Mouse (Mus musculus) brain, adult 2 months (tissue): Measurements from ENCODE around the gene S100a5.
A peak's percentile ranks its signal among the peaks of the same experiment; 100 is the strongest.

ENCODE experiments used
- DNase-seq: peaks from one replicate; pipeline ENCODE4 v3.0.0; 2011; ENCODE audit warnings: low read depth, low spot score

The S100a5 gene

DNA sequence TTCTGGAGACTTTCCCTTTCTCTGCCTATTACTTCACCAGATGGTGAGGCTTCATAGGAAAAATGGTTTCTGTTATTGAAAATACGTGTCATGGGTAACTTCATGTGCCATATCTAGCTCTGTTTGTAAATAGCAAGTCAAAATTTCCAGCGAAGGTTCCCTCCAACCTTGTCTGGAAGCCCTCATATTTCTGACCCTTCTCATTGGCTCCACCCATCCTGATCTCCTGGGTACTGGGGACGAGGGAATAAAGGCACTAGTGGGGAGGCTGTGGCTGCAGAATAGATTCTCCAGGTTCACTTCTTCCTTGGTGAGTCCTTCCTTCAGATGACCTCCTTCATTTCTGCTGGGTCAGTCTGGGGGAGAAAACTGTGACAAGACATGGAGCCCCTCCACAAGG, at the start of gene S100a5:
TSS of gene S100a5 (plus strand) at position 301 of the 400 bp plus-strand sequence.
- DNase-seq: no peak

DNA sequence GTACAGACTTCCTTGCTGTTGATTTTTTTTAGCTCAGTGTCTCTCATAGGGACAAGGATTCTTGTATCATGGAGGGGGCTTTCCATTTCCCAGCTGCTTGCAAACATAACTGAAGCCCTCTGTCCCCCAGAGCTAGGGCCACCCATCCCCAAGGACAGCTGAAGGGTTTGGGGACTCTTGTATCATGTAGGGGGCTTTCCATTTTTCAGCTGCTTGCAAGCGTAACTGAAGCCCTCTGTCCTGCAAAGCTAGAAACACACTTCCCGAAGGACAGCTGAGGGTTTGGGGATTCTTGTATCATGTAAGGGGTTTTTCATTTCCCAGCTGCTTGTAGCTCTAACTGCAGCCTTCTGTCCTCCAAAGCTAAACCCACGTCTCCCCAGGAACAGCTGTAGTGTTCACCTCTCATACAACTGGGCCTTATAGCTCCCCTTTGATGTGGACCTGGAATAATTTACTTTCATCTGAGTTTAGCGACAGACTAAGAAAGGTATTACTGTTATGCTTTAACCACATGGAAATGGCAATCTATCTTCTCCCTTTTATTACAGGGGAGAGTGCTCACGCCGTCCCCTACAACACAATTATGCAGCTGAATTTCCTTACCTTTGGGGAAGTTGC, 48.2 kb upstream of the S100a5 start, which contains the start of gene S100a3:
TSS of gene S100a3 (plus strand) at position 571 of the 621 bp plus-strand sequence.
- DNase-seq: peak; percentile 16

DNA sequence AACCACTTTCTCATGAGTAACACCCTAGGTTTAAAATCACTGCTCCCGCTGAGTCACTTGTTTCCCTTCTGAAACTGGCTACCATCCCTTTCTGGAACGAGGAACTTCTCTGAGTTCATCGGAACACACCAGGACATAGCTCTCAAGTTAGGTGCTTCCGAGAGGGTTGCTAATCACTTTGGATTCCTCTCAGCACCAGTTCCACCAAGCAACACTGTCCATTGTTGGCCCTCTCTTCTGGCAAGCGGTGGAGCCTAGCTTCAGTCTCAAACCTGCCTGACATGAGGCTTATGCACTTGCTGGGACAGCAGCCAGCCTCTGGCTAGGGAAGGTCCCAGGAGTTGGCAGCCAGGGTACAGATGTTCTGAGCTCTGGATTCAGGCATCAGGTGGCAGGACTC, 33.6 kb upstream of the S100a5 start:
- DNase-seq: peak; percentile 10

DNA sequence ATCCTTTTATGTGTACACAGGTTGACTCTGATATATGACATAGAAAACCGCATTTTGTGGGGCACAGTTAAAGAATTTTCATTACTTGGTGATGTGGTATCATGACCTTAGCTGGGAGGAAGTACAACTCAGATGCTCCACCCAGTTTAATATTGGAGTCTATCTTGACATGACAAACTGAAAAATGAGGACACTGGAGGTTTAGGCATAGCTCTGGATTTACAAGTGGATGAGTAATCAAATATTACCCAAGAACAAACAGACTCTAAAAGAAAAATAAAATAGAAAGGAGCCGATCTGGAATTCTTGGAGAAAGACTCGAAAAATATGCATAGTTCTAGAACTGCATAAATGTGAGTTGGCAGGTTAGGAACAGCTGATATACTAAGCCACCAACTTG, 33.0 kb upstream of the S100a5 start:
- no peak for DNase-seq

DNA sequence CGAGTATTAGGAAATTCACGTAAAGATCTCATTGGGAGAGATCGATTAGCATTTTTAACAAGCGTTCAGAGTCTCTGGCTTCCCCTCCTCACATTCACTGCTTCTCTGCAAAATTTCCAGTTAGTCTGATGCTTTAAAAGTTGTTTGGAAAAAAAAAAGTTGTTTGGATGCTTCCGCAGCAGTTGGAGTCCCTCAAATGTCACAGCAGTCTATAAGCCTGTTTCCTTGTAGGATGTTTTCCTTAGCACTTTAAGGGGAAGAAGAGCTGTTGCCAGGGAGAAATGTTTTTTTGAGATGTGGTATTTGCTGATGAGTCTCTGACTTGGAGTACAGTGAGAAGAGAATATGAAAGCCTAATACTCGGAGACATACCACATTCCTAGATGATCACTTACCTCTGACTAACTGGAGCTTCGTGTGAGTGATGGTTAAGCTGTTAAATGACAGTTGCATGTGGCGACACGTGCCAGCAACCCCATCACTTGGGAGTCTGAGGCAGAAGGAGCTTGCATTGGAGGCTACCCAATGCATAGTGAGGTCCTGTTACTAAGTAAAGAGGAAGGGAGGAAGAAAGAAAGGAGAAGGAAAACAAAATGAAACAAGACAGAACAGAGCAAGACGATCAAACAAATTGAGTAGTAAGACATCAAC, 31.8 kb upstream of the S100a5 start:
- DNase-seq: peak; percentile 34

DNA sequence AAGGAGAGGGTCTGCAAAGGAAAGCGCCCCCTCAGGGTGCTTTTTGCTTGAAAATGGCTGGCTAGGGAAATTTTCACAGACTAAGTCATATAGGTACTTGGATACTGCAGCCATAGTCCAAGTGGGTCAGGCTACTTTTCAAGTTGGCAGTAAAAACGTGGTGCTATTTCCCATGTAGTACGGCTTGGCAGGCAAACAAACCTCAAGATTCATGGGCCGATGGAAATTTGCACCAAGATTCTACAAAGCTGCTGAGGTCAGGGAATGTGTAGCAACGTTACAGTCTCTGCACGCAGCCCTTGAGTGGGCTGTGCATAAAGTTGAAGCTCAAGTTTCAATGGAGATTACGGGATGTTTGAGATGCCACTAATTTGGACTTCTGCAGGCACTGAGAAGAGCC, 28.9 kb upstream of the S100a5 start:
- DNase-seq: no peak

DNA sequence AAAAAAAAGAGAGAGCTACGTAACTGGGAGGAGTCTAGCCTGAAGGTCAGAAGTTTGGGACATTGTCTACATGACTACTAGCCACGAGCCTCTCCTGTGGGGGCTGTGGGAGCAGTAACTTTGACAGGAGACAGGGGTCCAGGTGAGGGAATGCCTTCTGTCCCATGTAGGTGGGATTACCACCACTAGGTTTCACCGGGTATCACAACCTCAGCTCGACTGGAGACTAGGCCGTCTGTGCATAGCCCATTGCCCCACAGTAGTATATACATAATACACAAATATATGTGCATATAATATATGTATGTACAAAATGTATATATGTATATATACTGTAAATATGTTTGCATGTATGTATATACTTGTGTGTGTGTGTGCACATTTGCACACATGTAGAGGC, 27.2 kb upstream of the S100a5 start:
- no peak for DNase-seq

DNA sequence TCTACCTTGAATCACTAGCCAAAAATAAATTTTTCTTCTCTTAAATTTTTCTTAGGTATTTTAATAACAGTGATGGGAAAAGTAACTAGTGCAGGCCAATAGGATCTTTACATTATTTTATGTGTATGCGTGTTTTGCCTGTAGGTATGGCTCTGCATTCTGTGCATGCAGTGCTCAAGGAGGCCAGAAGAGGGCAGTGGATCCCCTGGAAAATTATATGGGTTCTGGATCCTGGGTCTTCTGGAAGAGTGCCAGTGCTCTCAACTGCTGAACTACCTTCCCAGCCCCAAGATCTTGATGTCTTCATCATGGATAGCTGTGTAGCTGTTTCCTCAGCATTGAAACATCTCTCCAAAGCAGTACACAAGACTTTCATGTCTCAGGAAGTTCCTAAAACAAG, 26.2 kb upstream of the S100a5 start:
- DNase-seq: no peak

DNA sequence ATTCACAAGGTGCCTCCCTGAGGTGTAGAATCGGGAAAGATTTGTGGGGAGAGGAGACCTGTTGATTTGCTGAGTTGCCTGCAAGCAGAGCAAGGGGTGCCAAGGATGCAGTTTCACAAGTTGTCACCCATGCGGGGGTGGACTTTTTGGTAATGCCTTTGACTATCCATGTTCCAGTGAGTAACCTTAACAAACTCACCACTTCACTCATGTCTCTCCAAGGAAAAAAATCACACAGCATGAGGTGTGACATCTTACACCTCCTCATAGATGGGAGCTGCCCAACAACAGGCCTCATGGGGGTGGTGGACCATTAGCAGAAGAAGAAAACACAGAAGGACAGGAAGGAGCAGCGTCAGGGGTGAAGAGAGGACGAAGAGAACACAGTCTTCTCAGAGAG, 25.8 kb upstream of the S100a5 start:
- DNase-seq: no peak

DNA sequence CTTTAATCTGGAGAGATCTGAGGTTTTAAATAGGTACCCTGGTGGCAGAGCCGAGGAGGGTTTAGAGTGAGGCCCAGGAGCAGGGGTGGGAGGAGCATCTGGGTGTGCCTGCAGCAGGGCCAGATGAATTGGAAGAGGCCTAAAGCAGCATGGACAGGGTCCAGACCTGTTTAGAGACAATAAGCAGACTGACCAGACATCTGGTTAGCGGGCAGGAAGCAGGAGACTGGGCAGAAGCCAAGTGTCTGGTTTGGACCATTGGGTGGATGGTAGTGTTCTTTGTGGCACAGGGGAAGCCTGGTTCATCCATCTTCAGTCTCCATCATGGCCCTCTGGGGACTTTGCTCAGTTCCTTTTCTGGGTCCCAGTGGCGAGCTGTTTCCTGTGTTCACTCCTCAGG, 24.4 kb upstream of the S100a5 start:
- DNase-seq: no peak

DNA sequence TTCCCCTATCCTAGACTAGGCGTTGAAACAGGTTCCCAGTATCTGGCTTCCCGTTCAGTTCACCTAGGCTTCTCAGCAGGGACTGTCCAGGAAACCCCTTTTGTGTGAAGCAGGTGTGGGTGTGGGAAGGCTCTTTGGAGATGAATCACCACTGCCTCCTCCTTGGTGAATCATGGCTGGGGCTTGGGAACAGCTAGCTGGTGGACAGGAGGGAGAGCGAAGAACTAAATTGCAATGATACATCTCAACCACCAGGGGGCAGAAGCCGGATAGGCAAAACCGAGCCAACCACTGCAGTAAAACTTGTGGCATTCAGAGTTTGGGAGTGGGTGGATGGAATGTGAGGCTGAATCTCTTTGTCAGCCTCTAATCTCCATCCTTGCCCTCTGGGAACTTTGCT, 22.7 kb upstream of the S100a5 start:
- peak; percentile 91 for DNase-seq

DNA sequence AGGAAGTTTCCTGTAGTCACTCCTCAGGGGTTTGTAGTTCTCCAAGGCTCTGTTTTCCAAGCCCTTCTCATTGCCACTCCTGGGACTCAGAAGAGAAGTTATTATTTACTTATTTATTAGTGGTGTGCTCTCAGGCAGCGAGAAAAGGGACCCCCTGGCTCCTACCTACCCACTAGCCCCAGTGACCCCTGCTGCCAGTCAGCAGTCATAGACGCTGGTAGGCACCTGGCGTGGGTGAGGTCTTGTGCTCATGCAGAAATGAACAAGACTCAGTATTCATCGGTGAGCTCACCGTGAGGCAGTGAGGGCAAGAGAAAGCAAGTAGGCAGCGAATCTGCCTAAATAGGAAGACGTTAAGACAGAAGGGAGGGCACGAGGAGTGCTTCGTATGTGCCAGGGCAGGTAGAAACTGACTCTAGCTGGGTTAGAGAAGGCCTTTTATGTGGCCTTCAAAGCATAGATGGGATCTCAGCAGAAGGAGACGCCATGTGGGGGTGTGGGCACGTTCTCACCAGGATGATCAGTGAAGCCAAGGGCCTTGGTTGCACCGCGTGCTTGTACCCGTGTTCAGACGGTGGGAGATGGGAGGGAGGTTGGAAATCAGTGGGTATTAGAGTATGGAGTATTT, 22.2 kb upstream of the S100a5 start:
- DNase-seq: no peak

DNA sequence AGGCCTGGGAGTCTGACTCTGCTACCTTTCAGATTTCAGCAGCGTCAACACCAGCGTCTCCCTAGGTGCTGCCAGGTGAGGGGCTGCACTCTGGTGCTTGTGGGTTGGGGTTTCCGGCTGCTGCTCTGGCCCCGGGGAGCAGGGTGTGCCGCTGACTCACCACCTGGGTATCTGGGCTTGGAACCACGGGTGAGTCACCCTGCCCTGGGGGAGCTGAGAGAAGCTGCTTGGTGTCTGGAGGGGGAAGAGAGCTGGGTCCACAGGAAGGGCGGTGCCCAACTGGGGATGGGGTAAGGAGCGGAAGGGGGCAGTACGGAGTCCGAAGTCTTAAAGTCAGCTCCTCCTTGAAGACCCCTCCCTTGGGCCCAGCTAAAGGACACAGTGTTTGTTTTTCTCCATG, 21.4 kb upstream of the S100a5 start:
- DNase-seq: peak; percentile 82

DNA sequence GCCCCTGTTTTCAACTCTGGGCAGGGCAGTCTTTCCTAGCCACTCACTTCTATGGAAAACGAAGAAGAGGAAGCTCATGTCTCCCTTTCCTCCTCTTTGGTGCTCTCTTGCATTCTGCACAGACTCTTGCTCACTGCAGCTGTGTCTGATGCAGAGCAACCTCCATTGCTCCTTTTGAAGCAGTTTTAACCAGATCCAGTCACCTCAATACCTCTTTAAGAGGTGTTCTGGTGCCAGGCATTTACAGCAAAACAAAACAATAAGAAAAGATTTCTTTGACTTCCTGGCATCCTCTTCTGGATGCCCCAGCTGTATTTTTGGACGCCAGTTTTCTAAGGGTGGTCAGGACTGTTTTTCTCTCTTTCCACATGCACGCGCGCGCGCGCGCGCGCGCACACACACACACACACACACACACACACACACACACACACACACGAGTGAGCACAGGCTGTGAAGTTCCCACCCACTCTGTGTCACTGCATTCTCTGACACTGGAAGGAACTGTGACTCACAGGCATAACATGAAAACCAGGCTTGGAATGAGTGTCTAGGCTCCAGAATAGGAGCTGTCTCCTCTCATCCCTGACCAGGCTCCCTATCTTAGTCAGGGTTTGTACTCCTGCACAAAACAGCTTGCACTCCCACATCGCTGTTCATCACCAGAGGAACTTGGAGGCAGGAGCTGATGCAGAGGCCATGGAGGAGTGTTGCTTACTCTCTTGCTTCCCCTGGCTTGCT, 20.8 kb upstream of the S100a5 start:
- DNase-seq: peak; percentile 95

DNA sequence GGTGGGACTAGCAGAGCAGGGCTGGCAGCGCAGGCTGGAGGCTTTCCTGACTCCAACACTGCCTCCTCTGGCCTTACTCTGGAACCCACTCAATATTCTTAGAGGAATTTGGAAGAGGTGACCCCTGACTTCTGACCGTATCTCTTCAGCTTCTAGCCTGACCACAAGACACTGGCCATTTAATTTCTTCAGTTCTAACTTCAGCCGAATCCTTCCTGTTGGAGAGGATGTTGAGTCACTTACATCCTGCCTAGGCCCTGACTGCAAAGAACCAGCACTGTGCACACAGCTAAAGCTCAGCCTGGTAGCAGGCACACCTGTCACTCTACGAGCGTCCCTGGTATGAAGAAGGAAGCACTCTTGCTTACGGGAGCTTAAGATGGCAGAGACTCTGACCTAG, 18.9 kb upstream of the S100a5 start:
- DNase-seq: no peak

DNA sequence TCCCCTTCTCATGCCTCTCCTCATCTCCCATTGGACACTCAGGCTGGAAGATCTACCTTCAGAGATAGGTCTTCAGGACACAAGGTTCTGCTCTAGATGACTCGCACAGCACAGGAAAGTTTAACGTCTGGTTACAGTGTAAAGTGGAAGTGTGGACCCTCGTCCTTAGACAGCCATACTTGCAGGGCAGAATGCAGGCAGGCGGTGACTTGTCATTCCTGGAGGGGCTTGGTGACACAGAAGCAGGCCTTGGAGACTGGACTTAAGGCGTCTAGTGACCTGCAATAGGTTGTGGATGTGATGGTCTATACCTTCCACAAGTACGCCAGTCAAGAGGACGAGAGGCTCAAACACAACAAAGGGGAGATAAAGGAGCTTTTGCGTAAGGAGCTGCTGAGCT, 18.4 kb upstream of the S100a5 start, which contains the start of gene S100a2:
TSS of gene S100a2 (plus strand) at position 301 of the 400 bp plus-strand sequence.
- DNase-seq: no peak

DNA sequence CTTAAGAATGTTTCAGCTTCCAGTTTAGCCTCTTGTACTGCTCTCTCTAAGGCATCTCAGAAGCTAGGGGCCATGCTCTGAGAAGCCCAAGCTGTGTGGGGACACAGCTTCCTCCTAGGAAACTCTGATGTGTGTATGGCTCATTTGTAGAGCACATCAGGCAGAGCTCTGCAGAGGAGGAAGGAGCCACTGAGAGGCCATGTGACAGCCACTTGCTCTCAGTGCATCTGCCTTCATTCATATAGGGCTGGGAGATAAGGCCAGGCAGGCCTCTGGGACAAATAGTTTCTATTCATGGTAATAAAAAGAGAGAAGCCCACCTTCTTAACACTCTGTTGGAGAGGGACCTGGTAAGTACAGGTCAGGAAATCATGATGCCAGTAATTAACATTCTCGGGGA, 13.9 kb upstream of the S100a5 start:
- no peak for DNase-seq

DNA sequence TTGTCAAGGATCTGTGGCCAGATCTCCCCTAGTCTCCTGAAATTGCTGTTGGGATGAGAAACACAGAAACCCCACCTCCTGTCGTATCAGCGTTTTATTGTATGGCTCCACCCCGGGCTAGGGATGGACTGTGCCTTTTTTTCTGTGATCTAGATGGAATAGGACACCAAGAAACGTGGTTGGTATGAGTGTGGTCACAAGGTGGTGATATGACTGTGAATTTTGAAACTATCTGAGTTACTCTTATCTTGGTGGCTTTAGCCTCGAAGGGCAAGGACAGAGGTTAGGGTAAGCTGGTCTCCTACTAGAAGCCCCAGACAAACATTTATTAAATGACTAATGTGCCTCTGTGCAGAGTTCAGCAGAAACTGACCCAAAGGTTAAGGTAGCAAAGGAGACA, 12.8 kb upstream of the S100a5 start:
- DNase-seq: no peak

DNA sequence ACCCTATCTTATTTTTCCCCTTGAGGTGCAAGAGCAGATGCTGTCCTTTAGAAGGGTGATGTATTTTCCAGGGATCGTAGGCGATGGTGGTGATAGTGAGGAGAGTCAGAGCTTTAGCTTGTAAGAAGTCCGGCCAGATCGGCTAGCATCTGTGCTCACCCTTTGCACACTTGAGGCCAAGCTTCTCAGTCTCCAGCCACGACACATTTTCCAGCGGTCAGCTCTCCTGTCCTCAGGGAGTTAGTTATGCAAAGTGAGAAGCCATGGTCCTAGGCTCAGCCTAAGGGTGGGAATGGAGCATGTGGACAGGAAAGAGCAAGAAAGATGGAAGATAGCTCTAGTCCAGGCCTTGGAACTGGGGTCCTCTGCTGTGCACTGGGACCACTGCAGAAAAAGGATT, 11.5 kb upstream of the S100a5 start:
- DNase-seq: no peak

DNA sequence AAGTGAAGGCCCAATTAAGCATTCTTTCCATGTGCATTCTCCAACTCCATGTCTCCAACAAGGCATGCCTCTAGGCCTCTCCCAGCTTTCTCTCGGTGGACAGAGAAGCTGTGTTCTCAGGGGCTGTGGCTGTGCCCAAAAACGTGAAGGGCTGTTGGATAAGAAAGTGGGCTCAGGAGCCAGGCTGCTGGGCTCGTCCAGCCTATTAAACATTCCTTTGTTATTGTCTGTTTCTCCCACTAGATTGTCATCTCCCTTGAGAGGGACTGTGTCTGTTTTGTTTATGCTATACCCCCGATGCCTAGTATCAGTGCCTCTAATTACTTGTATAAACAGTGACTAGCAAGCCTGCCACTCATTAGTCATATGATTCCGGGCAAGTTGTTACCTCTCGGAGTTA, 10.6 kb upstream of the S100a5 start:
- DNase-seq: no peak

DNA sequence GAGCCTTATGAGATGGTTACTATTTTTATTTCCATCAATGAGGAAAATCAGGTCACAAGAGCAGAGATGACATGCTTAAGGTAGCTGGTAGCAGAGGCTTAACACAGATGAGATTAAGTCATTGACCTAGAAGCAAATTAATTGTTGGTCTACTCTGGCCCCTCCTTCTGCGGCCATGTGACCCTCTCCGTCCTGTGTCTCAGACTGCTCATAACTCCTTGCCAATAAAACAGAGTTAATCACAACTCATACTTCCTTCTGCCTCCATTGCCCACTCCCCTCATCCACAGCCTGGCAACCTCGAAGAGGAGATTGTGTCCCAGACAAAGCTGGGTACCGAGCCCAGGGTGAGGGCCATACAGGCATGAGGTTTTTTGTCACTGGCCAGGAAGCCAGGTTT, 10.1 kb upstream of the S100a5 start:
- DNase-seq: no peak

DNA sequence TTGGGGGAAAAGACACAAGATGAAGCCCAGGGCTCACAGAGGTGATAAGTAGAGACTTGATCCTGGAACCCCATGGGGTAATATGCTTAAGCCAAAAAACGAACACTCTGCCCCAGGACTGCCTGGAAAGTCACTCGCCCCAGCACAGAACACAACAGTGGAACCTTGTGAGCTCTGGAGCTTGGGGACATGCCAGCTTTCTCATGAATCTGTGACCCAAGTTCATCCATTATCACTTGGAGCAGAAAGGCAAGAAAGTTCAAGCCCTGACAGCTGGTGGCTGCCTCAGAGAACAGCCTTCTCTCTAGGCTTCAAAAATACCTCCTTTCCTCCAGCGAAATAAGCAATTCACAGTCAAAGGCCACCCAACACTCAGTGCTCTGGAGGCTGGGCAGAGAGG, 8.9 kb upstream of the S100a5 start:
- no peak for DNase-seq
